Mouse (Mus musculus): ENCODE measurements around the gene Htt.

DNA sequence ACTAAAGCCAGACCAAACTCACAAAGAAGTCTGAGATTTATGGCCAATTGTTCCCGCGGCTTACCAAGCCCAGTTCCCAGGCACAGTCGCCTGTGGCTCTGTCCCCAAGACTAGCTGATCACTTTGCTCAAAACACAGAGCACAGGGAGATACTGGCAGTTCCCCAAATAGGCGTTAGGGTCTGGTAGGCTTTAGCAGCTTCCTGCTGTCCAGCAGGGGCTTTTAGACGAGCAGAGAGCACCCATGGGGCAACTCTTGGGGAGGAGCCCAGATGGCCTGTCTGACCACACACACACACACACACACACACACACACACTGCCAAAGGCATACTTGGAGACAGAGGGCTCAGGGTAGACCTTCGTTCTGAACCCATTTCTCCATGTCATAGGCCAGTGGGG lies 161.0 kb downstream of the Htt start:
- no peak for TF ChIP-seq CTCF (IDR thresholded peaks at IDR 0.05; ENCODE audit: borderline replicate concordance, insufficient read depth, low read length)
- no peak for TF ChIP-seq POLR2A (IDR thresholded peaks at IDR 0.05; ENCODE audit: low read depth, low read length)

All from embryonic fibroblast, embryonic 13.5 days (primary cell).